Mouse (Mus musculus) kidney, embryonic 16.5 days (tissue): ENCODE results near the gene Gda. TPM values are rescaled to one million over a fixed set of nuclear protein-coding genes. Genes with fewer than 3 reads are reported as not detected.

Experiments used
- ATAC-seq: fragments of 200-750 bp; cut with Nextera tagmentation; 2 replicates; pipeline ENCODE4 v1.8.0; 2017; ENCODE audit warnings: moderate TSS enrichment; ENCODE audit not compliant: low FRiP score, low TSS enrichment
- H3K27ac ChIP-seq: fragments of 300-500 bp; sonication (generic); 2 replicates; pipeline ENCODE4 v1.5.1; 2014; ENCODE audit warnings: low read length
- H3K27me3 ChIP-seq: fragments of 300-500 bp; sonication (generic); 2 replicates; pipeline ENCODE4 v1.6.1; 2014; ENCODE audit warnings: low read length, control low read depth, mixed read lengths; ENCODE audit not compliant: insufficient read depth
- H3K36me3 ChIP-seq: fragments of 300-500 bp; sonication (generic); 2 replicates; pipeline ENCODE4 v1.6.1; 2014; ENCODE audit warnings: low read length, control low read depth, mixed read lengths; ENCODE audit not compliant: insufficient read depth
- H3K4me1 ChIP-seq: fragments of 300-500 bp; sonication (generic); 2 replicates; pipeline ENCODE4 v1.6.1; 2014; ENCODE audit warnings: low read length, control low read depth, mixed read lengths; ENCODE audit not compliant: insufficient read depth
- H3K4me2 ChIP-seq: fragments of 300-500 bp; sonication (generic); replicated peaks from 2 replicates; pipeline ENCODE4 v1.6.1; 2014; ENCODE audit warnings: low read depth, low read length
- H3K4me3 ChIP-seq: fragments of 300-500 bp; sonication (generic); 2 replicates; pipeline ENCODE4 v1.5.1; 2014; ENCODE audit warnings: mild to moderate bottlenecking, low read length
- H3K9ac ChIP-seq: fragments of 300-500 bp; sonication (generic); replicated peaks from 2 replicates; pipeline ENCODE4 v1.6.1; 2014; ENCODE audit warnings: low read length
- H3K9me3 ChIP-seq: fragments of 300-500 bp; sonication (generic); 2 replicates; pipeline ENCODE4 v1.6.1; 2016; ENCODE audit warnings: low read length, control low read depth
- WGBS: fragments of 180-500 bp; shearing (Covaris S2); extraction: QIAGEN DNeasy Blood & Tissue Kit; methylation state at CpG from one replicate; pipeline ENCODE4 v1.1.7; 2014; 5-methylcytosine and 5-hydroxymethylcytosine counted together
- polyA plus RNA-seq: library from polyadenylated mRNA; unstranded; fragments of >200 nt; fragmentation: Nextera tagmentation; extraction: Ambion mirVana; gene quantifications from 2 replicates; pipeline ENCODE4 v1.2.1, GENCODE M21; 2015

Gda gene
- polyA plus RNA-seq, 1 experiment from 2014 or later = 0.06 TPM

DNA sequence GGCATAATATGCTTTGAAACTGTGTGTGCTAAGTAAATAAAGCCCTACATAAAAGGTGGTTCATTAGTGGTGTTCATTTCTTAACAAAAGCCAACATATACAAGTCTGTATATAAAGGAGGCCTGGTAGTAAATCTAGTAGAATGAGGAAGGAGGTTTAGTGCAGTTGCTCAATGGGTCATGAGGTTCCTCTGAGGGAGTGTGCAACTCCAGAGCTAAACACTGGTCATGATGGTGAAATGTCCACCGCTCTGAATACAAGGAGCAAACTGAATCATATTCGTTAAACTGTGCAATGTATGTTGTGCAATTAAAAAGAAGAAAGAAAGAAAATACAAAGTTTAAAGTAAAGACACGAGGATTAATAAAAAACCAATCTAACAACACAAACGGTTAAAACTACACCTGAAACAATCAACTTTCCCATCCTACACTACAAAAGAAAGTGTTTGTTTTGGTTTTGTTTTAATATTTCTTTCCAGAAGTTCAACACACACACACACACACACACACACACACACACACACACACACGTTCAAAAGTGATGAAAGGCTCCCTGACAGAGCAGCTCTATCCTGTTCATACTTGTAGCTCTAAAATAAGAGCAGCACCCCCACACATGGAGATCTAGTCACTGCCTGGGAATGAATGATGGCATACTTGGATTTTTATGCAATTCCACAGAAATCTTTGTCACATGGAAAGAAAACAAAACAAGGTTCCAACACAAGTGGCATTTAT is 11.9 kb downstream of the Gda start:
- Histone ChIP-seq H3K27ac (no peak overlapping the region), H3K4me1 (no peaks in the 10 kb centered on the region), H3K9me3 (peaks cover 12% of the 10 kb centered on the region), H3K36me3 (no peaks in the 10 kb centered on the region), H3K9ac (no peak overlapping the region), H3K4me2 (no peak overlapping the region), H3K27me3 (no peaks in the 10 kb centered on the region), H3K4me3 (no peak overlapping the region)
- WGBS = 69% methylated on average over 5 of the region's 5 CpGs
- ATAC-seq = no peak

DNA sequence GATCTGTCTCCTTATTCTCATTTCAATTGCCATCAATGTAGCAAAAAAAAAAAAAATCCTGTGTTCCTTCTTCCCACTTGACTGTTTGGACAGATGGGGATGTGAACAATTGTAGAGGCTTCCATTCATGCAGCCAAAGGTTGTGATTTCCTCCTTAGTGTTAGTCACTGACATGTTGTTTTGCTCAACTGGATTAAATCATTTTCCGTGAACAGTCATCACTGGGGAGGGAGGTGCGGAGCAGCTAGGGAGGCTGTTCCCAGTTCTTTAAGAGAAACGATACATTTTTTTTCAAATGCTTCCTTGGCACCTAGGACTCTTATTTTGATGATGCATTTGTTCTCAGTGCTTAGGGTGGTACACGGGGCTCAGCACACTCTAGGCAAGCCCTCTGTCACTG is 15.8 kb downstream of the Gda start:
- no peaks in the 10 kb centered on the region for H3K27me3 ChIP-seq
- H3K27ac ChIP-seq = no peak overlapping the region
- 74% methylated on average over 4 of the region's 4 CpGs for WGBS
- H3K9ac ChIP-seq = no peak overlapping the region
- H3K4me2 ChIP-seq = no peak overlapping the region
- no peak overlapping the region for H3K4me3 ChIP-seq
- H3K9me3 ChIP-seq = peaks cover 12% of the 10 kb centered on the region
- no peaks in the 10 kb centered on the region for H3K4me1 ChIP-seq
- ATAC-seq = no peak
- H3K36me3 ChIP-seq = no peaks in the 10 kb centered on the region

- ATAC-seq = no peak
- no peaks in the 10 kb centered on the region for H3K36me3 ChIP-seq
- H3K9me3 ChIP-seq = no peaks in the 10 kb centered on the region
- 69% methylated on average over 3 of the region's 3 CpGs for WGBS
- H3K4me3 ChIP-seq = no peak overlapping the region
- H3K4me1 ChIP-seq = no peaks in the 10 kb centered on the region
- H3K9ac ChIP-seq = no peak overlapping the region
- H3K4me2 ChIP-seq = no peak overlapping the region
- no peaks in the 10 kb centered on the region for H3K27me3 ChIP-seq
- no peak overlapping the region for H3K27ac ChIP-seq
Observed at GRCm38 (mm10) chr19:21441787-21442186, 31.5 kb downstream of the Gda start.

GRCm38 (mm10) chr19:21440841-21441240 is 32.4 kb downstream of the Gda start:
- no peak overlapping the region for H3K4me2 ChIP-seq
- no peaks in the 10 kb centered on the region for H3K9me3 ChIP-seq
- H3K4me3 ChIP-seq = no peak overlapping the region
- no peak overlapping the region for H3K27ac ChIP-seq
- no peak overlapping the region for H3K9ac ChIP-seq
- WGBS = 90% methylated on average over 6 of the region's 6 CpGs
- no peaks in the 10 kb centered on the region for H3K27me3 ChIP-seq
- no peaks in the 10 kb centered on the region for H3K4me1 ChIP-seq
- ATAC-seq = no peak
- no peaks in the 10 kb centered on the region for H3K36me3 ChIP-seq

DNA sequence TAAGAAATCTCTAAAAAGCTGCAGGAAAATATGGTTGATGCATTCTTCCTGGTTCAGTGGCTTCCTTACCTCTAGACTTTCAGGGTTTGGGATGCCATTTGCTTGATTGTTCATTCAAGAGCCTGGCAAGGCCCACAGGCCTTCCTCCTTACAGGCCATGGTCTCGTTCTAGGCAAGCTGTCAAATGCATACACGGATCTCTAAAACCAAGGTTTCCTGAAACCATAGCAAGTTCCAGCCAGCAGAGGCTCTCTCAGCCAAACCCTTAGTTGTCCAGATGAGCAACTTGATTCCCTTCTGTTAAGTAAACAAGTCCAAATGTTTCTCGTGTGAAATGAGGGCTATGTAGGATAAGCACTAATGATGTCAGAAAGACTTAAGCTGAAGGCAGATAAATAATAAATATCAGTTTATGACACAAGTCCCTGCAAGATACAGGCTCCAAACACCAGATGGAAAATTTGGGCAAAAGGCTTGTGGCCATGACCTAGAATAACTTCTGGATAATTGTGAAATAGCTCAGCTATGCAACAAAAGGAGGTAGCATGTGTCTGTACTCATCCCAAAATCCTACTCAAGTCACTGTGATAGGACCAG is 34.0 kb downstream of the Gda start:
- no peaks in the 10 kb centered on the region for H3K36me3 ChIP-seq
- H3K9me3 ChIP-seq = no peaks in the 10 kb centered on the region
- H3K4me1 ChIP-seq = no peaks in the 10 kb centered on the region
- 36% methylated on average over 3 of the region's 3 CpGs for WGBS
- no peak overlapping the region for H3K27ac ChIP-seq
- H3K4me3 ChIP-seq = no peak overlapping the region
- no peak for ATAC-seq
- no peaks in the 10 kb centered on the region for H3K27me3 ChIP-seq
- H3K9ac ChIP-seq = no peak overlapping the region
- no peak overlapping the region for H3K4me2 ChIP-seq

DNA sequence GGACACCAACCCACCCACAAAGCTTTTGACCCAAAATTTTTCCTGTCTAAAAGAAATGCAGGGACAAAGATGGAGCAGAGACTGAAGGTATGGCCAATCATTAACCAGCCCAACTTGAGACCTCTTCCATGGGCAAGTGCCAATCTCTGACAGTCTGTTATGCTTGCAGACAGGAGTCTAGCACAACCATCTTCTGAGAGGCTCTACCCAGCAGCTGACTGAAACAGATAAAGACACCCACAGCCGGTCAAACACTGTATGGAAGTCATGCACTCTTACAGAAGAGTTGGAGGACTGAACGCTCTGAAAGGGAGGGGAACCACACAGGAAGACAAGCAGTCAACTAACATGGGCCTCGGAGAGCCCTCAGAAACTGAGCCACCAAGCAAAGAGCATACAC is 36.7 kb downstream of the Gda start:
- H3K4me1 ChIP-seq = no peaks in the 10 kb centered on the region
- no peak overlapping the region for H3K9ac ChIP-seq
- ATAC-seq = no peak
- 86% methylated on average over 3 of the region's 3 CpGs for WGBS
- H3K9me3 ChIP-seq = no peaks in the 10 kb centered on the region
- no peak overlapping the region for H3K27ac ChIP-seq
- H3K27me3 ChIP-seq = no peaks in the 10 kb centered on the region
- no peak overlapping the region for H3K4me2 ChIP-seq
- no peak overlapping the region for H3K4me3 ChIP-seq
- H3K36me3 ChIP-seq = no peaks in the 10 kb centered on the region

DNA sequence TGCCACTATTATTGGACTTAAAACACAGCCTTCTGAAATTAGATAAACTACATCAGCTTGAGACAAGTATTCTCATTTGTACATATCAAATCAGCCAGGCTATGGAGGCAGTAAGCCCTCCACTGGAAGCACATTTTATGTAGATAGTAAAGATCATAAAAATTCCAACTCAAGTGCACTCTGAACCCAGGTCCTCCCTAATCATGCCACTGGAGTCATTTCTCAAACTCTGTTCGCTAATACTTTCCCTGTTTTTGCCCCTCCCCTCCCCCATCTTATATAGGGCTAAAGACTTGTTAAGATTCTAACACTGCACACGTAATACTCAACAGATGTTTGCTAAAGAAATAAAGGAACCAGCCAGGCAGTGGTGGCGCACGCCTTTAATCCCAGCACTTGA is 39.9 kb downstream of the Gda start:
- no peaks in the 10 kb centered on the region for H3K4me1 ChIP-seq
- H3K27ac ChIP-seq = no peak overlapping the region
- WGBS = 91% methylated on average over 4 of the region's 4 CpGs
- H3K36me3 ChIP-seq = no peaks in the 10 kb centered on the region
- H3K9me3 ChIP-seq = no peaks in the 10 kb centered on the region
- no peaks in the 10 kb centered on the region for H3K27me3 ChIP-seq
- H3K4me3 ChIP-seq = no peak overlapping the region
- H3K4me2 ChIP-seq = no peak overlapping the region
- ATAC-seq = no peak
- H3K9ac ChIP-seq = no peak overlapping the region

DNA sequence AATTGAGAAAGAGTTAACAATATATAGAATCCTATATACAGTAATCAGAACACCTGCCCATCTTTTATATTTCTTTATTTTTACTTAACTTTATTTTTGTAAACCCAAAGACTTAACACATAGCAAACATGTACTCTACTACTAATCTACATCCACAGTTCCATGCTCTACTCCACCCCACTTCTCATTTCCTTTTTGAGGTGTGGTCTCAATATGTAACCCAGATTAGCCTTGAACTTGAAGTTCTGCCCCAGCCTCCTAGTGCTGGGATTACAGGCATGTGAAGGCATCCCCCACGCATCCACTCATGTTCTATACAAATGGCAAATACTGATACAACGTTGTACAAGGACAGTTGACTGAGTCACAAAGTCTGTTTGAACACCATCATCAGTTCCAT is 40.4 kb downstream of the Gda start:
- Histone ChIP-seq H3K27ac (no peak overlapping the region), H3K27me3 (no peaks in the 10 kb centered on the region), H3K36me3 (no peaks in the 10 kb centered on the region), H3K4me2 (no peak overlapping the region), H3K9me3 (no peaks in the 10 kb centered on the region), H3K4me1 (no peaks in the 10 kb centered on the region), H3K4me3 (no peak overlapping the region), H3K9ac (no peak overlapping the region)
- 83% methylated on average over 2 of the region's 2 CpGs for WGBS
- no peak for ATAC-seq

DNA sequence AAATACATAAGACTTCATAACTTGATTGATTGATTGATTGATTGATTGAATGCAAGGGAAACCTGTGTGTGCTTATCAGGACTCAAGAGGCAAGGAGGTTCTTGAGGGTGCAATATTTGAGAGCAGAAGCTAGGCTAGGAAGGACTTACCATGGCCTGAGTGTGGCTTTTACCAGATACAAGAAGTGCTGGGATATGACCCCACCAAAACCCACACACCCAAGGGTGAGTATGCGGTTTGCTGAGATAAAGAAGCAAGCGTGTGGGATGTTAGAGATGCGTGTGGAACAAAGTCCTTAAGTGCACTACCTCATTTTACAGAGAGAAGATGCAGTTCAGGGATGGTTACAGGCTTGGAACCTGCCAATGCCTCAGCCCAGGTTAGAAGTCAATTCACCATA is 41.0 kb downstream of the Gda start:
- no peaks in the 10 kb centered on the region for H3K9me3 ChIP-seq
- H3K4me1 ChIP-seq = no peaks in the 10 kb centered on the region
- no peaks in the 10 kb centered on the region for H3K27me3 ChIP-seq
- no peak overlapping the region for H3K4me2 ChIP-seq
- no peak for ATAC-seq
- H3K36me3 ChIP-seq = no peaks in the 10 kb centered on the region
- H3K27ac ChIP-seq = no peak overlapping the region
- H3K9ac ChIP-seq = no peak overlapping the region
- WGBS = 92% methylated on average over 3 of the region's 3 CpGs
- no peak overlapping the region for H3K4me3 ChIP-seq

DNA sequence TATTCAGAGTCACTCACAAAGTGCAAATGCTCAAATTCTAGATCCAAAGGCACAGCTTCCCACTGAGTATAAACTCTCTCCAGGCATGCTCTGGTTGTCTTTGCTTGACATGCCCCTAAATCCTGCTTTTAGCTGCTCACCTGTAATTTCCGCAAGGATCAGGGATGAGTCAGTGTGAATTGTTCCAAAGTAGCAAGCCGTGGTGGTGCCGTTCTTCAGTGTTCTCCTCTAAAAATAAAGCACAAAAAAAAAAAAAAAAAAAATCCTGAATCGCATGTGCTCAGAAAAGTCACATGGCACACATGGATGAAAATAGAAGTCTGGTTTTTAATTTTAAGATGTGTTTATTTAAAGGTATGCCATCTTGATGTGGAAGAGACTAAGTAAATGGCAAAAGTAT is 47.9 kb downstream of the Gda start:
- WGBS = 92% methylated on average over 4 of the region's 4 CpGs
- Histone ChIP-seq H3K4me3 (no peak overlapping the region), H3K4me1 (no peaks in the 10 kb centered on the region), H3K4me2 (no peak overlapping the region), H3K36me3 (no peaks in the 10 kb centered on the region), H3K9ac (no peak overlapping the region), H3K27me3 (no peaks in the 10 kb centered on the region), H3K27ac (no peak overlapping the region), H3K9me3 (no peaks in the 10 kb centered on the region)
- no peak for ATAC-seq
